Mouse (Mus musculus) limb, embryonic 12.5 days (tissue): ENCODE results near the gene Pnkp. TPM values are rescaled to one million over a fixed set of nuclear protein-coding genes. Genes with fewer than 3 reads are reported as not detected.
A peak's percentile ranks its signal among the peaks of the same experiment; 100 is the strongest.

Source experiments
- ATAC-seq: fragments of 200-750 bp; cut with Nextera tagmentation; 2 replicates; pipeline ENCODE4 v1.8.0; 2017; ENCODE audit warnings: low read depth, moderate TSS enrichment; ENCODE audit not compliant: insufficient number of reproducible peaks, insufficient read depth, low FRiP score, low TSS enrichment
- H3K27ac ChIP-seq: fragments of 300-500 bp; sonication (generic); 2 replicates; pipeline ENCODE4 v1.5.1; 2016; ENCODE audit warnings: mild to moderate bottlenecking, moderate library complexity
- H3K27me3 ChIP-seq: fragments of 300-500 bp; sonication (generic); 2 replicates; pipeline ENCODE4 v1.6.1; 2016; ENCODE audit warnings: mild to moderate bottlenecking, moderate library complexity
- H3K36me3 ChIP-seq: fragments of 300-500 bp; sonication (generic); 2 replicates; pipeline ENCODE4 v1.6.1; 2016; ENCODE audit warnings: mild to moderate bottlenecking, moderate library complexity
- H3K4me1 ChIP-seq: fragments of 300-500 bp; sonication (generic); replicated peaks from 2 replicates; pipeline ENCODE4 v1.6.1; 2016
- H3K4me2 ChIP-seq: fragments of 300-500 bp; sonication (generic); 2 replicates; pipeline ENCODE4 v1.6.1; 2016; ENCODE audit warnings: mild to moderate bottlenecking, moderate library complexity
- H3K4me3 ChIP-seq: fragments of 300-500 bp; sonication (generic); replicated peaks from 2 replicates; pipeline ENCODE4 v1.5.1; 2016; ENCODE audit warnings: mild to moderate bottlenecking
- H3K9ac ChIP-seq: fragments of 300-500 bp; sonication (generic); replicated peaks from 2 replicates; pipeline ENCODE4 v1.6.1; 2016; ENCODE audit warnings: mild to moderate bottlenecking, moderate library complexity
- H3K9me3 ChIP-seq: fragments of 300-500 bp; sonication (generic); 2 replicates; pipeline ENCODE4 v1.6.1; 2016; ENCODE audit warnings: mild to moderate bottlenecking, moderate library complexity
- WGBS: fragments of 180-500 bp; shearing (Covaris S2); methylation state at CpG from one replicate; pipeline ENCODE4 v1.1.7; 2016; 5-methylcytosine and 5-hydroxymethylcytosine counted together
- polyA plus RNA-seq: library from polyadenylated mRNA; unstranded; fragments of >200 nt; fragmentation: Nextera tagmentation; extraction: Ambion mirVana; gene quantifications from 2 replicates; pipeline ENCODE4 v1.2.1, GENCODE M21; 2016

Gene Pnkp
- polyA plus RNA-seq, 1 experiment from 2014 or later = 37.3 TPM

DNA sequence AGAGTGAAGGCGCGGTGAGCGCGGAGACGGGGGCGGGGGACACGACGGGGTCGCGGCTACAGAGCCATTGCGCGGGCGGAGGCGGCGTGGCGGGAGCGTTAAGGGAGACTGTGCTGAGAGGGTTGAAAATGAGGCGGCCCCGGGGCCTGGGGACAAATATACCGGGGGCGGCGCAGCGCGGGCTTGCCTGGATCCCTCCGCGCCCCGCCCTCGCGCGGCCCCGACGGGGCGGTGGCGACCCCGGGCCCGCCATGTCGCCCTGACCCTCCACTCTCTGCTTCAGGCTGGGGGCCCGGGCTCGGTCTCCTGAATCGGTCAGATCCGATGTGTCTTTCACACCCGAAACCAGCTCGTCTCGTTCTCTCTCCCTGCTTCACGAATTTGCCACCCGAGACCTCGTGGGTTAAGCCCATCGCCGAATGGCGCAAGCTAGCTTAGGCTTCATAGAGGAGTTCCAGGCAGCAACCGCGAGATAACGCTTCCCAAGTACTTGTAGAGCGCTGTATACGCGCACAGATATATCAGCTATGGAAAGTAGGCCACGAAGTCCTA, 40.4 kb upstream of the Pnkp start, which contains the start of gene Atf5:
Gene Atf5, minus strand, starts transcription at position 189 of the 552 bp plus-strand sequence.
- Histone ChIP-seq H3K9ac (peak within 1 kb of the TSS; percentile 90), H3K27ac (peak within 1 kb of the TSS; percentile 97), H3K36me3 (peaks cover 36% of the 10 kb centered on the region), H3K4me1 (peaks cover 41% of the 10 kb centered on the region), H3K4me3 (peak within 1 kb of the TSS; percentile 72), H3K27me3 (no peaks in the 10 kb centered on the region), H3K4me2 (peak within 1 kb of the TSS; percentile 87), H3K9me3 (no peaks in the 10 kb centered on the region)
- WGBS = under 1% methylated on average over 57 of the region's 57 CpGs
- ATAC-seq = peak; percentile 6

DNA sequence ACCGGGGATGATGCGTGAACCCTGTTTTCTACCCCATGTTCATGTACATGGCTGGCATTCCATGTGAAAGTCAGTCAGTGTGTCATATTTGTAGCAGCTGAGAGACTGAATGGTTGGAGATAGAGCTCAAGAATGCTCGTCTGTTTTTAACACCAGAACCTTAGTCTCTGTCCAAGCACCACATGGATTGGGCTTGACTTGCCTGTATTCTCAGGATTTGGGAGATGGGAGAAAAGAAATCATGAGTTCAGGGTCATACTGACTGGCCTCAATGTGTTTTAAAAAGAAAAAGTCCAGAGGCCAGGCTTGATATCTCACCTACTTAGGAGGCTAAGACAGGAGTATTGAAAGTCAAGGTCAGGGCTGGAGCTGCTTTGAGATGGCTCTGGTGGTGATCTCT, 39.5 kb upstream of the Pnkp start:
- Histone ChIP-seq H3K4me2 (peak overlapping the region; percentile 87), H3K27me3 (no peaks in the 10 kb centered on the region), H3K27ac (0 out of 2 replicates have a peak overlapping the region, but pooled peaks have one; percentile 97), H3K9ac (peak overlapping the region; percentile 90), H3K4me3 (peak overlapping the region; percentile 72), H3K36me3 (peaks cover 32% of the 10 kb centered on the region; the same call in 1 of the 2 replicates), H3K4me1 (peaks cover 41% of the 10 kb centered on the region), H3K9me3 (no peaks in the 10 kb centered on the region)
- WGBS = 33% methylated on average over 3 of the region's 3 CpGs
- ATAC-seq = no peak

DNA sequence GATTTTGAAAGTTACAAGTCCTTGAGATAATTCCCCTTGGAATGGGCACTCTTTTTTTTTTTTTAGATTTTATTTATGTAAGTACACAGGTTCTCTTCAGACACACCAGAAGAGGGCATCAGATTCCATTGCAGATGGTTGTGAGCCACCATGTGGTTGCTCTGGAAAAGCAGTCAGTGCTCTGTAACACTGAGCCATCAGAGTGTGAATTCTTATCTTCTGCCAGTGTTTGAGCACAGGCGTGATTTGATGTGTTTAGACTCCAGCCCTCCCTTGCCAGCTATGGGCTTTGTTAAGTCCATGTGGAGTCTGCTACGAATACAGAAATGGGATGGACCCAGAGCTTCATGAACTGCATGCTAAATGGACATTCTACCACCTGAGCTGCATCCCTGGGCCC, 38.8 kb upstream of the Pnkp start:
- peaks cover 41% of the 10 kb centered on the region for H3K4me1 ChIP-seq
- ATAC-seq = no peak
- no peak overlapping the region for H3K27ac ChIP-seq
- peak overlapping the region; percentile 87 for H3K4me2 ChIP-seq
- no peaks in the 10 kb centered on the region for H3K27me3 ChIP-seq
- peaks cover 30% of the 10 kb centered on the region; the same call in 1 of the 2 replicates for H3K36me3 ChIP-seq
- H3K9me3 ChIP-seq = no peaks in the 10 kb centered on the region
- H3K9ac ChIP-seq = peak overlapping the region; percentile 90; the same call in 1 of the 2 replicates
- 70% methylated on average over 2 of the region's 2 CpGs for WGBS
- peak overlapping the region; percentile 72 for H3K4me3 ChIP-seq

DNA sequence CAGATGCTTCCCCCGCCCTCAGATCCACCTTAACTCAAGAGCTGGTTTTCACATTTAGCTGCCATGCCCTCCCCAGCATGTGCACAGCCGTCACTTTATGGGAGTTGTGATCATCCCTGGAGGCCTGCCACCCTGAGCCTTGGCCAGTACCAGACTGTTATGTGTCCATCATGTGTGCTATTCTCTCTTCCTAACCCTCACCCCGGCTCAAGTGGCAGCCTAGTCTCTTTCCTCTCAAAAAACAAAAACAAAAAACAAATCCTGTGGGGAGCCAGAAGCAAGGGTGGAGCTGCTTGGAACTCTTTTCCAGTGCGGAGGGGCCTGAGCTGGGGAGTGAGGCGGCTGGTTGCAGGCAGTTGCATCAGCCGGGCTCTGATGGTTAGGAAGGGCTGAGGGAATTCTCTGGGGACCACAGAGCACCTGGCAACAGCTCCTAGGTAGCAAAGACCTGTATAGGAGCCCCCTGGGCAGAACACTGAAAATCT, 38.1 kb upstream of the Pnkp start:
- Histone ChIP-seq H3K9ac (peak overlapping the region; percentile 50), H3K4me3 (peak overlapping the region; percentile 72), H3K36me3 (peaks cover 28% of the 10 kb centered on the region; the same call in 1 of the 2 replicates), H3K4me2 (peak overlapping the region; percentile 87), H3K4me1 (peaks cover 41% of the 10 kb centered on the region), H3K27me3 (no peaks in the 10 kb centered on the region), H3K27ac (0 out of 2 replicates have a peak overlapping the region, but pooled peaks have one; percentile 25), H3K9me3 (no peaks in the 10 kb centered on the region)
- 50% methylated on average over 6 of the region's 6 CpGs for WGBS
- ATAC-seq = no peak

DNA sequence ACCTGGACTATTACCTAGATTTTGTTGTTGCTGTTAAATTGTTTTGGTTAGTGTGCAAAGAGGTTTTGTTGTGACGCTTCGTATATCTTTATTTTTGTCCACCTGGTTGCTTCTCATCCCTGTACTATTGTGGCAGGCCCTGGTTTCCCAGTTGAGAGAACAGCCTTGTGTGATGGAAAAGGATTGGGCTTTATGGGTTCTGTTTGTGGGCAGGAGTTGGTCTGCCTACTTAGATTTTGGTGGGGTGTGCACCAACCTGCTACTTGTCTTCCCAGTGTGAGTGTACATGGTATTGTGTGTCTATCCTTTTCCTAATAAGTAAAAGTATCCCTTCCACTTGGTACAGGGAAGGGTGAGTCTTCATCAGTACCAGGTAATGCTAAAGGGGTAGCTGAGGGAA, 37.5 kb upstream of the Pnkp start:
- 93% methylated on average over 2 of the region's 2 CpGs for WGBS
- H3K9ac ChIP-seq = 0 out of 2 replicates have a peak overlapping the region, but pooled peaks have one; percentile 50
- 0 out of 2 replicates have a peak overlapping the region, but pooled peaks have one; percentile 0 for H3K4me3 ChIP-seq
- H3K4me2 ChIP-seq = peak overlapping the region; percentile 87
- H3K4me1 ChIP-seq = peaks cover 42% of the 10 kb centered on the region
- peaks cover 28% of the 10 kb centered on the region; the same call in 1 of the 2 replicates for H3K36me3 ChIP-seq
- no peak for ATAC-seq
- H3K27me3 ChIP-seq = no peaks in the 10 kb centered on the region
- H3K27ac ChIP-seq = no peak overlapping the region
- no peaks in the 10 kb centered on the region for H3K9me3 ChIP-seq

DNA sequence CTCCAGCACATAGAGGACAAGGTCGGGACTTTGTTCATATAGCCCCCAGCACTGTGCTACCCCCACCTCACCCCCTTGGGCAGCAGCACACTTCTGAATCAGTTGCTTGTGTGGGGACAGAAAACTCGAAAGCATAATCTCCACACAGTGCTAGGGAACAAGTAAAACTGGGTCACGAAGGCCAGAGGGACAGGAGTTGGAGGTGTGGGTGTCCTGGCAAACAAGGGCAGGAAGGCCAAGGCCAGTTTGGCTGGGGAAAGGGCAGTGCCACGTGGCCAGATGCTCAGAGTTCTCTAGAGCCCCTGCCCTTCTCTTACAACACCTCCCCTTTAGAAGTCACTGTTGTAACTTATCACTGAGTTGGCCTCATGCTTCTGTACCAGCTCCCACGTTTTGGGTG, 37.1 kb upstream of the Pnkp start:
- WGBS = 66% methylated on average over 5 of the region's 5 CpGs

GRCm38 (mm10) chr7:44820525-44820924, 36.4 kb upstream of the Pnkp start:
- Histone ChIP-seq H3K27ac (no peak overlapping the region), H3K4me1 (peaks cover 39% of the 10 kb centered on the region), H3K9ac (no peak overlapping the region), H3K27me3 (no peaks in the 10 kb centered on the region), H3K4me2 (no peak overlapping the region), H3K36me3 (peaks cover 29% of the 10 kb centered on the region; the same call in 1 of the 2 replicates), H3K9me3 (no peaks in the 10 kb centered on the region), H3K4me3 (no peak overlapping the region)
- ATAC-seq = no peak
- WGBS = 90% methylated on average over 3 of the region's 3 CpGs

More for the DNA sequence above, 37.1 kb upstream of the Pnkp start:
- H3K4me1 ChIP-seq = peaks cover 44% of the 10 kb centered on the region
- ATAC-seq = no peak
- H3K4me3 ChIP-seq = 0 out of 2 replicates have a peak overlapping the region, but pooled peaks have one; percentile 0
- peak overlapping the region; percentile 87; the same call in 1 of the 2 replicates for H3K4me2 ChIP-seq
- no peak overlapping the region for H3K27ac ChIP-seq
- H3K36me3 ChIP-seq = peaks cover 28% of the 10 kb centered on the region; the same call in 1 of the 2 replicates
- no peaks in the 10 kb centered on the region for H3K9me3 ChIP-seq
- H3K27me3 ChIP-seq = no peaks in the 10 kb centered on the region
- 0 out of 2 replicates have a peak overlapping the region, but pooled peaks have one; percentile 18 for H3K9ac ChIP-seq

DNA sequence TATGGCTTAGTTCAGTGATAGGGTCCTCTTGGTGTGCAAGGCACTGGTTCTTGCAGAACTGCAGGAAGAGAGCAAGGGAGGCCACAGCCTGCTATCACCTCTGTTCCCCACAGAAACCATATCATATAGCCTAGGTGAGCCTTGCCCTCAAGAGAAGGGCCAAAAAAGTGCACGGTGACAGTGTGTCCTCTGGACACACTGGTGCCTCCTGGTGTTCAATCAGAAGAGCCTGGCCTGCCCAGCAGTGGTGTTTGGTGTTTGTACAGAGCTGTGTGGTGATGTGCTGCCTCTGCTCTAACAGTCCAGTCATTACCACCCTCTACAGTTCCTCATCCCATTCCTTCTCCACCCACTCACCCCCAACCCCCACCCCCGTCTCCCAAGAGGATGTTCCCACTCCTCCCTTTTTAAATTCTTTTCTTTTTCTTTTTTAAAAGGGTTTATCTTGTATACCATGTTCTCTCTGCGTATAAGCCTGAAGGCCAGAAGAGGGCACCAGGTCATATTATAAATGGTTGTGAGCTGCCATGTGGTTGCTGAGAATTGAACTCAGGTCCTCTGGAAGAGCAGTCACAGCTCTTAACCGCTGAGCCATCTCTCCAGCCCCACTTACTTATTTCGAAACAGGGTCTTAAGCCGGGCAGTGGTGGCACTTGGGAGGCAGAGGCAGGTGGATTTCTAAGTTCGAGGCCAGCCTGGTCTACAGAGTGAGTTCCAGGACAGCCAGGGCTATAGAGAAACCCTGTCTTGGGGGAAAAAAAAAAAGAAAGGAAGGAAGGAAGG, 35.1 kb upstream of the Pnkp start:
- Histone ChIP-seq H3K36me3 (peaks cover 37% of the 10 kb centered on the region; the same call in 1 of the 2 replicates), H3K9me3 (no peaks in the 10 kb centered on the region), H3K4me3 (no peak overlapping the region), H3K4me1 (peaks cover 39% of the 10 kb centered on the region), H3K9ac (no peak overlapping the region), H3K27ac (no peak overlapping the region), H3K4me2 (no peak overlapping the region), H3K27me3 (no peaks in the 10 kb centered on the region)
- ATAC-seq = no peak
- 89% methylated on average over 7 of the region's 7 CpGs for WGBS

- Histone ChIP-seq H3K9ac (no peak overlapping the region), H3K4me2 (no peak overlapping the region), H3K4me3 (no peak overlapping the region), H3K27ac (no peak overlapping the region), H3K9me3 (no peaks in the 10 kb centered on the region), H3K36me3 (peaks cover 47% of the 10 kb centered on the region), H3K27me3 (no peaks in the 10 kb centered on the region), H3K4me1 (peaks cover 27% of the 10 kb centered on the region)
- 46% methylated on average over 7 of the region's 7 CpGs for WGBS
- ATAC-seq = no peak
Measured at GRCm38 (mm10) chr7:44823409-44823808, 33.5 kb upstream of the Pnkp start.

DNA sequence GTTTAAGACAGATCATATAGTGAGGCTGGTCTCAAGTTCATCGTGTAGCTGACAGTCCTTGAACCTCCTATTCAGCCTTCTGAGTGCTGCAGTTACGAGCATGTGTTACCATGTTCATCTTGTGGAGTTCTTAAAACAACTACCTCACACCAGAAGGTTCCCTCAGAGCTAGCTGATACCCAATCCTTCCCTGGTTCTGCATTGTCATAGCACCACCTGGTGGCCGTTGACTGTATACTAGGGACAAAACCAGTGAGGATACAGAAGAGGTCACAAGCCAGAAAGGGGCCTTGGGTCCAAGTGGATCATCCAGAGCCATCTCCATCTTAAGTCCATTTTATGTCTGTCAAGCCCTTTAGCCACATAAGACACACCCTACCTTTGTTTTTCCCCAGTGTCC, 32.1 kb upstream of the Pnkp start:
- Histone ChIP-seq H3K4me1 (peaks cover 12% of the 10 kb centered on the region), H3K4me2 (no peak overlapping the region; the same call in 1 of the 2 replicates), H3K27me3 (no peaks in the 10 kb centered on the region), H3K36me3 (peaks cover 54% of the 10 kb centered on the region), H3K27ac (no peak overlapping the region), H3K9me3 (no peaks in the 10 kb centered on the region), H3K4me3 (no peak overlapping the region), H3K9ac (no peak overlapping the region)
- no peak for ATAC-seq
- WGBS = 30% methylated on average over 3 of the region's 3 CpGs

GRCm38 (mm10) chr7:44826771-44827170, 30.2 kb upstream of the Pnkp start:
- Histone ChIP-seq H3K4me2 (no peak overlapping the region), H3K9ac (no peak overlapping the region), H3K27ac (no peak overlapping the region), H3K4me1 (peaks cover 6% of the 10 kb centered on the region; the same call in 1 of the 2 replicates), H3K27me3 (no peaks in the 10 kb centered on the region), H3K9me3 (no peaks in the 10 kb centered on the region), H3K4me3 (no peak overlapping the region), H3K36me3 (peaks cover 63% of the 10 kb centered on the region)
- 87% methylated on average over 3 of the region's 3 CpGs for WGBS
- no peak for ATAC-seq
